Mouse (Mus musculus) hindbrain, embryonic 16.5 days (tissue): ENCODE measurements around the gene Gm5039. TPM values are rescaled to one million over a fixed set of nuclear protein-coding genes. Genes with fewer than 3 reads are reported as not detected.
"Not testable (repeated sequence)": the region's sequence is repeated elsewhere in the genome, so short reads cannot be mapped to it uniquely, and the experiment has no call there.

Experiments used
- ATAC-seq: fragments of 200-750 bp; cut with Nextera tagmentation; 2 replicates; pipeline ENCODE4 v1.8.0; 2017; ENCODE audit warnings: moderate TSS enrichment, moderate library complexity
- H3K27ac ChIP-seq: fragments of 300-500 bp; sonication (generic); 2 replicates; pipeline ENCODE4 v1.5.1; 2014; ENCODE audit warnings: low read depth, mild to moderate bottlenecking, control low read depth, low read length, moderate library complexity
- H3K27me3 ChIP-seq: fragments of 300-500 bp; sonication (generic); replicated peaks from 2 replicates; pipeline ENCODE4 v1.6.1; 2014; ENCODE audit warnings: low read length; ENCODE audit not compliant: control insufficient read depth, insufficient read depth
- H3K36me3 ChIP-seq: fragments of 300-500 bp; sonication (generic); 2 replicates; pipeline ENCODE4 v1.6.1; 2014; ENCODE audit warnings: mild to moderate bottlenecking, low read length, moderate library complexity, mixed read lengths; ENCODE audit not compliant: control insufficient read depth, insufficient read depth
- H3K4me1 ChIP-seq: fragments of 300-500 bp; sonication (generic); 2 replicates; pipeline ENCODE4 v1.6.1; 2014; ENCODE audit warnings: low read depth, low read length; ENCODE audit not compliant: control insufficient read depth, insufficient read depth
- H3K4me2 ChIP-seq: fragments of 300-500 bp; sonication (generic); 2 replicates; pipeline ENCODE4 v1.6.1; 2014; ENCODE audit warnings: mild to moderate bottlenecking, low read length, control low read depth, moderate library complexity
- H3K4me3 ChIP-seq: fragments of 300-500 bp; sonication (generic); 2 replicates; pipeline ENCODE4 v1.5.1; 2014; ENCODE audit warnings: mild to moderate bottlenecking, low read length, control low read depth, moderate library complexity
- H3K9ac ChIP-seq: fragments of 300-500 bp; sonication (generic); 2 replicates; pipeline ENCODE4 v1.6.1; 2014; ENCODE audit warnings: low read depth, mild to moderate bottlenecking, control low read depth, low read length, moderate library complexity
- H3K9me3 ChIP-seq: fragments of 300-500 bp; sonication (generic); 2 replicates; pipeline ENCODE4 v1.6.1; 2014; ENCODE audit warnings: mild to moderate bottlenecking, low read length, moderate library complexity; ENCODE audit not compliant: control insufficient read depth
- WGBS: fragments of 180-500 bp; shearing (Covaris S2); extraction: QIAGEN DNeasy Blood & Tissue Kit; methylation state at CpG from one replicate; pipeline ENCODE4 v1.1.7; 2014; 5-methylcytosine and 5-hydroxymethylcytosine counted together
- polyA plus RNA-seq: library from polyadenylated mRNA; unstranded; fragments of >200 nt; fragmentation: Nextera tagmentation; extraction: Ambion mirVana; gene quantifications from 2 replicates; pipeline ENCODE4 v1.2.1, GENCODE M21; 2015

Gene Gm5039
- polyA plus RNA-seq, 1 experiment from 2014 or later, result not detected

DNA sequence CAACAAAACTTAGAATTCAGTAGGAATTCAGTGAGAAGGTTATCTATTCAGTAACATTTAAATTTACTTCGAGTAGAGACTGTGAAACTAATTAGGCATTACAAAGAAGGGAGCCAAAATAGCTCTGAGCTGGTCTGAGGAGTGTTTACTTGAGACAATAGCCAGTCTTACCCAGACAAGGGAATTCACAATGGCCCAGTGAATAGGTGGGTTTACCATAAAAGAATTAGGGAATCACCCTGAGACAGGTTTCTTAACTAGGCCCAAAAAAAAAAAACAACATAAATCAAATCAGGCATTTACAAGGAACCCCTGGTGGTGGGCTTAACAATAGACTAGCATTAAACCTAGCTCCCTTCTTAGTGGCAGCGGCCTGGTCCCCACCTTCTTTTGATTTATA, 17.5 kb upstream of the Gm5039 start:
- H3K9ac ChIP-seq, H3K36me3 ChIP-seq, H3K4me3 ChIP-seq, H3K9me3 ChIP-seq, ATAC-seq, H3K27ac ChIP-seq, H3K4me2 ChIP-seq, H3K4me1 ChIP-seq, H3K27me3 ChIP-seq: not testable (repeated sequence)
- 34% methylated on average over 2 of the region's 2 CpGs for WGBS

DNA sequence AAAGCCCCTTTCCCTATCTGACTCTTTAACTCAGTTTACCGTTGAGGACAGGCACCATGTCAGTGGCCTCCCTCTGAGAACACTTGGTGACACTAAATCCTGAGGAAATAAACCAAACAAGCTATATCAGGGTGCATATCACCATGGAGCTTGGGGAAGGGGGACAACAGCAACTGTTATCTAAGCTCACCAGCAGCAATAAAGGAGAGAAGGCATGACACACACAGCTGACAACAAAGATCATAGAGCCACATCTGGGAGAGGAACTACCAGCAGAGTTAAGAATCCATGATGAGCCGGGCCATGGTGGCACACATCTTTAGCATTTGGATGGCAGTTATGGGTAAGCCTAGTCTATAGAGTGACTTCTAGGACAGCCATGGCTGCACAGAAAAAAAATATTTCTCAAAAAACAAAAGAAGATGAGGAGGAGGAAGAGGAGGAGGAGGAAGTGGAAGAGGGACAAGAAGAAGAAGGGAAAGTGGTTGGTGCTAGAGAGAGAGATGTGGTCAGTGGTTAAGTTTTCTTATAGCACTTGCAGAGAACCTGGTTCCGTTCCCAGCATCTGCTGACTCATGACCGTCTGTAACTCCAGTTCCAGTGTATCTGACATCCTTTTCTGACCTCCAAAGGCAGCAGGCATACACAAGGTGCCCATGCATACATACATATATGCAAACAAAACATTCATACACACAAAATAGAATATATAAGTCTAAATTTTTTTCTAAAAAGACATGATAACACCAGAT, 13.0 kb upstream of the Gm5039 start:
- not testable (repeated sequence) for ATAC-seq, H3K4me2 ChIP-seq, H3K36me3 ChIP-seq, H3K9ac ChIP-seq, H3K4me3 ChIP-seq, H3K9me3 ChIP-seq, H3K4me1 ChIP-seq, H3K27ac ChIP-seq, H3K27me3 ChIP-seq
- WGBS, result 79% methylated on average over 4 of the region's 4 CpGs

DNA sequence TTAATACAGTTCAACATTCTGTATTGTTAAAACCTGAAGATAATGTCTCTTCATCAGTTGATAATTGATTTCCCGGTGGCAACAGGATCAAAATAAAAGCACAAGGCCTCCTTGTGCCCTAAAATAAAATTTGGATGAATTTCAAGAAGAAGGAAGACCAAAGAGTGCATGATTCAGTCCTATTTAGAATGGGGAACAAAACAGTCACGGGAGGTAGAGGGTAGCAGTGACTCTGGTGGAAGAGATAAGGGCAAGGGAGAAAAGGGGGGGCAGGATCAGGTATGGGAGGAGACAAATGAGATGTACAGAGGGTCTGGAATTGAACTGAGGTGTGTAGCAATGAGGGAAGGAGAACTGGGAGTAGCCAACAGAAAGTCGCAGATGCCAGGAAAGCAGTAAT, 9.3 kb downstream of the Gm5039 start:
- 86% methylated on average over 3 of the region's 3 CpGs for WGBS
- no peaks in the 10 kb centered on the region for H3K9me3 ChIP-seq
- H3K36me3 ChIP-seq, result no peaks in the 10 kb centered on the region
- no peak for ATAC-seq
- no peak overlapping the region for H3K9ac ChIP-seq
- no peak overlapping the region for H3K4me2 ChIP-seq
- H3K4me1 ChIP-seq, result no peaks in the 10 kb centered on the region
- no peak overlapping the region for H3K4me3 ChIP-seq
- no peak overlapping the region for H3K27ac ChIP-seq
- H3K27me3 ChIP-seq, result no peaks in the 10 kb centered on the region

DNA sequence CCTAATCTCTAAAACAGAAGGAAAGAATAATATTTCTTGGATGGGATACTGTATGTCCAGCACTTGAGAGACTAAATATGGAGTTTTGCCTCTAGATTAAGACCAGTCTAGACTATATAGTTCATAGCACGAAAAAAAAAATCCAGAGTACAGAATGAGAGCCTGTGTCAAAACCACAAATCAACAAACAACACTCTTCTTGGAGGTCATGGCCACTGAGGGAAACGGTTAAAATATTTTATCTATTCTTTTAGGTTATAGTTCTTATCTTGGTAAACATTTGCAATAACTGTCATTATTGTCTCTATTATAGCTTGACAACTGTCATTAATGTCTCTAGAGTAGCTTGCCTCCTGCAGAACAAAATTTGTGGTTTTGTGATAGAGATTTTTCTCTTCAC, 26.7 kb downstream of the Gm5039 start:
- H3K27ac ChIP-seq, H3K9ac ChIP-seq, H3K4me3 ChIP-seq, H3K36me3 ChIP-seq, H3K4me2 ChIP-seq, H3K4me1 ChIP-seq, H3K9me3 ChIP-seq, H3K27me3 ChIP-seq, ATAC-seq: not testable (repeated sequence)
- 81% methylated on average over 2 of the region's 2 CpGs for WGBS

DNA sequence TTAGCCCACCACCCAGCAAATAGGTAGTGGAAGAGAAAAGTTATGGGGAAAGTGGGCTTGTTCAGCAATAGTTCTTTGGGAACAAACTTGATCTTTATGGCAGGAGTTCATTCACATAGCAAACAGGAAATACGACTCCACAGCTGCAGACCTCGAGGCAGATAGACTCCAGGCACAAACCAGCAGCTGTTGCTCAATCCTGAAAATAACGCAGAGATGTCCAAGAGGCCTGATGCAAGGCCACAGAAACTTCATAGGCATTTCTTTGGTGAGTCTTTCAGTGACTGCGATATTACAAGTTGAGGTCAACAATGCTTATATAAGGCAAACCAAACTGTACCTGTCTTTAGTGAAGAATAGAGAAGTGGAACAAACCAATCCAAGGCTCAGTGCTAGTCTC, 30.7 kb downstream of the Gm5039 start:
- H3K4me3 ChIP-seq, H3K36me3 ChIP-seq, H3K27ac ChIP-seq, H3K27me3 ChIP-seq, H3K4me1 ChIP-seq, ATAC-seq, H3K9ac ChIP-seq, H3K4me2 ChIP-seq, H3K9me3 ChIP-seq: not testable (repeated sequence)
- 82% methylated on average over 4 of the region's 4 CpGs for WGBS

DNA sequence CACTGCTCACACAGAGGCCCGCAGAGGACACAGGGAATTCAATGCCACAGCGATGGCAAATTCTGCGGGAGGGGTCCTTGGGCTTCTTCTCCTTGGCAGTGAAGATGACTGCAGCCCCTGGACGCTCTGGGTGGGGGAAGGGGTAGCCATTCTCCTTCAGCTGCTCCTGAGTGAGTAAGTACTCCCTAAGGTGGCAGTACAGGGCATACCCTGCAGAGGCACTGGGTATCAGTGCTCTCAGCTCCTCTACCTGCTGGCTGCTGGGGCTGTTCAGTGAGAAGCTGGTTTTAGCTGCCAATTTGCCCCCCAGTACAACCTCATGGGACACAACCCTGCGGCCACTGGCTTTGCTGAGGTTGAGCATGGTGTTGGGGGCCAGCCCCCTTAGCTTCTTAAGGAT, 38.6 kb downstream of the Gm5039 start:
- H3K27ac ChIP-seq, H3K4me1 ChIP-seq, H3K9me3 ChIP-seq, H3K4me2 ChIP-seq, H3K9ac ChIP-seq, H3K36me3 ChIP-seq, ATAC-seq, H3K4me3 ChIP-seq, H3K27me3 ChIP-seq: not testable (repeated sequence)
- WGBS, result 88% methylated on average over 4 of the region's 5 CpGs

DNA sequence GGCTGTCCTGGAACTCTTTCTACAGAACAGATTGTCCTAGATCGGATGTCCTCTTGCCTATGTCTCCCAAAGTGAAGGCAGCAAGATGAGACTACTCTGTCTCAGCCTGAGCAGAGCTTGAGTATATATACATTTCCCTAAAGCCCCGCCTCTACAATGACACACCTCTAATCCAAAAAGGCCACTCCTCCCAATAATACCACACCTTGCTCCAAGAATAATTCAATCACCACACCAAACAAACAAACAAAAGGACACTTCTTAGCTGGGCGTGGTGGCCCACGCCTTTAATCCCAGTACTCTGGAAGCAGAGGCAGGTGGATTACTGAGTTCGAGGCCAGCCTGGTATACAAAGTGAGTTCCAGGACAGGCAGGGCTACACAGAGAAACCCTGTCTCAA, 49.4 kb downstream of the Gm5039 start, which contains the start of gene Gm5662:
Gene Gm5662 (minus strand): TSS at position 101 of the 400 bp plus-strand sequence.
- not testable (repeated sequence) for H3K9me3 ChIP-seq, H3K27me3 ChIP-seq, H3K4me1 ChIP-seq, H3K36me3 ChIP-seq, H3K4me3 ChIP-seq, H3K9ac ChIP-seq, ATAC-seq, H3K27ac ChIP-seq, H3K4me2 ChIP-seq
- WGBS, result 89% methylated on average over 5 of the region's 5 CpGs

Other genes starting within 250 kb of the Gm5039 start
- gene Gm16368, start 240.3 kb downstream of the Gm5039 start, polyA plus RNA-seq, result not detected in 2 replicates
- gene Gm10436, start 141.9 kb downstream of the Gm5039 start, polyA plus RNA-seq, result not detected in 2 replicates
- not detected in 2 replicates for gene Gm8332, start 73.9 kb downstream of the Gm5039 start, polyA plus RNA-seq
- gene Gm5662, start 49.5 kb downstream of the Gm5039 start, polyA plus RNA-seq, result not detected in 2 replicates
- gene Adck1, start 36.5 kb upstream of the Gm5039 start, polyA plus RNA-seq, result 43.7 and 44.5 TPM in 2 replicates